Mouse (Mus musculus): ENCODE results near the gene Lrwd1.

DNA sequence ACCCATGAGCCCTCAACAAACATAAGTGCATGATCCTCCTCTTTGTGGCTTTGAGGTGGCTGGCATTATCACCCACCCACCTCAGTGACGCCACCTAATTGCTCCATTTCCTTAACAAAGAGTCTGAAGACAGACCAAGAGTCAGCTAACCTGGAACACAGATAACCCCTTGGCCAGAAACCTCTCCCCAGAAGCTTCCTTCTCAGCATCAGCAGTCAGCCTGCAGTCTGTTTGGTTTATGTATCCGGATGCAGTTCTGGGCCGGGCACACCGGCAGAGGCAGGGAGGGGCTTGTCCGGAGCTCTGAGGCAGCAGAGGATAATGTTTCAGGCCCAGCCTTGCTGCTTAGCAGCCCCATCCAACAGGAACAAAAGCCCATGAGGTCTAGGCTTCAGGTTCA is 43.7 kb upstream of the Lrwd1 start:
- TF ChIP-seq CTCF (IDR thresholded peaks at IDR 0.05; ENCODE audit: low read depth, low read length) (no peak), POLR2A (IDR thresholded peaks at IDR 0.05; ENCODE audit: borderline replicate concordance, low read depth, low read length) (no peak)

All from bone marrow macrophage, adult 2 months (primary cell).